Mouse (Mus musculus) spleen, adult 2 months (tissue): ENCODE data around the gene Syt6. TPM values are rescaled to one million over a fixed set of nuclear protein-coding genes. Genes with fewer than 3 reads are reported as not detected.

Experiments used
- DNase-seq, 2 experiments: peaks; one replicate each; pipeline versions ENCODE4 v3.0.0 to v3.0.0-alpha.2; 2012 to 2021; ENCODE audit warnings: low spot score in 2 of 2, low read depth in 1 of 2
- H3K27ac ChIP-seq: fragments of 200-500 bp; 2 replicates; pipeline ENCODE4 v1.5.1; 2012; ENCODE audit warnings: low read length, inconsistent platforms; ENCODE audit not compliant: insufficient read depth
- H3K27me3 ChIP-seq: fragments of 200-500 bp; 2 replicates; pipeline ENCODE4 v1.6.1; 2012; ENCODE audit warnings: mild to moderate bottlenecking, moderate library complexity, low read length, inconsistent platforms; ENCODE audit not compliant: control insufficient read depth, insufficient read depth
- H3K36me3 ChIP-seq: fragments of 200-500 bp; 2 replicates; pipeline ENCODE4 v1.6.1; 2012; ENCODE audit warnings: mild to moderate bottlenecking, low read length, inconsistent platforms; ENCODE audit not compliant: control insufficient read depth, insufficient read depth
- H3K4me1 ChIP-seq: fragments of 200-500 bp; 2 replicates; pipeline ENCODE4 v1.6.1; 2011; ENCODE audit warnings: inconsistent platforms; ENCODE audit not compliant: control insufficient read depth, insufficient read depth, insufficient read length
- H3K4me3 ChIP-seq: fragments of 200-500 bp; 2 replicates; pipeline ENCODE4 v1.5.1; 2011; ENCODE audit warnings: mild to moderate bottlenecking, inconsistent platforms; ENCODE audit not compliant: insufficient read depth, insufficient read length; ENCODE audit errors: extremely low read depth
- CTCF ChIP-seq: fragments of 200-500 bp; IDR thresholded peaks from 2 replicates; pipeline ENCODE4 v1.5.1; 2011; ENCODE audit warnings: mild to moderate bottlenecking, inconsistent platforms; ENCODE audit not compliant: insufficient read depth, insufficient read length, insufficient replicate concordance; ENCODE audit errors: extremely low read depth
- POLR2A ChIP-seq: fragments of 200-500 bp; IDR thresholded peaks from 2 replicates; pipeline ENCODE4 v1.6.1; 2011; ENCODE audit warnings: low read depth, low read length, inconsistent platforms
- WGBS: fragments of 180-500 bp; shearing (Covaris S2); methylation state at CpG from one replicate; pipeline ENCODE4 v1.1.7; 2018; 5-methylcytosine and 5-hydroxymethylcytosine counted together
- polyA plus RNA-seq: library from polyadenylated mRNA; depleted of rRNA; stranded (reverse); fragments of >200 nt; gene quantifications from 2 replicates; pipeline ENCODE4 v1.2.3, GENCODE M21; 2012

The Syt6 gene
- polyA plus RNA-seq, 1 experiment, result 0.41 TPM

- WGBS, result 82% methylated on average over 4 of the region's 4 CpGs
- no peak for DNase-seq
- Histone ChIP-seq H3K4me3 (no peak overlapping the region), H3K27me3 (no peaks in the 10 kb centered on the region), H3K27ac (no peak overlapping the region), H3K36me3 (no peaks in the 10 kb centered on the region), H3K4me1 (no peaks in the 10 kb centered on the region)
- TF ChIP-seq CTCF, result no peak
- no peak for TF ChIP-seq POLR2A
Observed at GRCm38 (mm10) chr3:103672113-103672512, 97.1 kb downstream of the Syt6 start.

DNA sequence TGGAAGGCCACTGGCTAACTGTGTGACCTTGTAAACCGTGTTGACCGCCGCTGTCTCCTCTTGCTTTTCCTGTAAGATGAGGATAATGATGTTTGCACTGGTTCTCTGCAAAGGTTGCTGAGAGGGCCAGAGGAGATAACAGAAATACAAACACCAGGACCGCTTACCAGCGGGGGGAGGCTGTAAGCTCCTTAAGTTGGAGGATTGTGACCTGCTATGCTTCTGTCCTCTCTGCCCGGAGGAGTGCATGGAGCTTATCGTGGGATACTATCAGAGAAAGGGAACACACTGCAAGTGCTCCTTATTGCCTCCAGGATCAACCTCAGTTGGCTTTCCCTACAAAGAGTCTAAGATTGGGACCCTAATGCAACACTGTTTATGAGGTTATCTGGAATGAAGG lies 97.7 kb downstream of the Syt6 start:
- TF ChIP-seq POLR2A (no peak), CTCF (no peak)
- H3K4me1 ChIP-seq, result no peaks in the 10 kb centered on the region
- H3K27ac ChIP-seq, result no peak overlapping the region
- 64% methylated on average over 7 of the region's 7 CpGs for WGBS
- H3K27me3 ChIP-seq, result no peaks in the 10 kb centered on the region
- H3K4me3 ChIP-seq, result no peak overlapping the region
- H3K36me3 ChIP-seq, result no peaks in the 10 kb centered on the region
- no peak for DNase-seq

- no peaks in the 10 kb centered on the region for H3K36me3 ChIP-seq
- 71% methylated on average over 6 of the region's 6 CpGs for WGBS
- no peaks in the 10 kb centered on the region for H3K4me1 ChIP-seq
- H3K27ac ChIP-seq, result no peak overlapping the region
- DNase-seq, result no peak
- H3K4me3 ChIP-seq, result no peak overlapping the region
- H3K27me3 ChIP-seq, result no peaks in the 10 kb centered on the region
- no peak for TF ChIP-seq CTCF
- no peak for TF ChIP-seq POLR2A
Observed at GRCm38 (mm10) chr3:103678811-103679210, 103.8 kb downstream of the Syt6 start.

- DNase-seq, result no peak
- H3K36me3 ChIP-seq, result no peaks in the 10 kb centered on the region
- no peaks in the 10 kb centered on the region for H3K4me1 ChIP-seq
- WGBS, result 67% methylated on average over 4 of the region's 4 CpGs
- H3K27ac ChIP-seq, result no peak overlapping the region
- no peaks in the 10 kb centered on the region for H3K27me3 ChIP-seq
- H3K4me3 ChIP-seq, result no peak overlapping the region
- TF ChIP-seq POLR2A, result no peak
Observed at GRCm38 (mm10) chr3:103682473-103682872, 107.4 kb downstream of the Syt6 start.

DNA sequence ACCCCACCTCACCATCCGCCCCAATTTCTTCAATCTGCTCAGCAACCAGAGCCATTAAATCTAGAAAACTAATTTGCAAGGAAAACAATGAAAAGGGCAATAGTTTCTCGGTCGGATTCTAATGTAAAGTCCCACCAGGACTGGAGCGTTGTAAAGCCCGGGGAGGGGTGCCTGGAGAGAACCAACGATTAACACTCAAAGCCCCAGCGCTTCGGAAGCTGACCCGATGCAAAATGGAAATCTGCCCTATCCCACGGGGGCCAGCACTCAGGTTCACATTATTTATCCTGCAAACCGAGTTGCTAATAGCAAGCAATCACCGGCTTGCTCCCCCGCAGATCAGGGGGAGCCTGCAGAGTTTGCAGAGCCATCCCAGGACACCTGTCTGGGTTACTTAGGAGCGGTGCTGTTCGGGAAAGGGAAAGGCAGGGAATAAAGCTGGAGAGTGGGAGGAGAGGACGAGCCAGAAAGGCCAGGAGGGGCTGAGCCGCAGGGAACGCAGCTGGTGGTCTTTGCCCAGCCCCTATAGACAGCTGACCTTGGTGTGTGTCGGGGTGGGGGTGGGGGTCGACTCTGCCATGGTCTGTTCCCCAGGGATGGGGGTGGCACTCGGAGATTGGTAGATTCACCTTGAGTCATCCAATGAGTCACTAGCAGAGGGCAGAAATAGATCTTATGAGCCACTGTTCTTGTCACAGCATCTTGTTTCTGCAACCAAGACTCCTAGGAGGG lies 108.4 kb downstream of the Syt6 start:
- H3K36me3 ChIP-seq, result no peaks in the 10 kb centered on the region
- no peak overlapping the region for H3K27ac ChIP-seq
- TF ChIP-seq POLR2A, result no peak
- TF ChIP-seq CTCF, result no peak
- WGBS, result 36% methylated on average over 21 of the region's 21 CpGs
- no peak overlapping the region for H3K4me3 ChIP-seq
- H3K27me3 ChIP-seq, result no peaks in the 10 kb centered on the region
- DNase-seq, result no peak
- H3K4me1 ChIP-seq, result no peaks in the 10 kb centered on the region

DNA sequence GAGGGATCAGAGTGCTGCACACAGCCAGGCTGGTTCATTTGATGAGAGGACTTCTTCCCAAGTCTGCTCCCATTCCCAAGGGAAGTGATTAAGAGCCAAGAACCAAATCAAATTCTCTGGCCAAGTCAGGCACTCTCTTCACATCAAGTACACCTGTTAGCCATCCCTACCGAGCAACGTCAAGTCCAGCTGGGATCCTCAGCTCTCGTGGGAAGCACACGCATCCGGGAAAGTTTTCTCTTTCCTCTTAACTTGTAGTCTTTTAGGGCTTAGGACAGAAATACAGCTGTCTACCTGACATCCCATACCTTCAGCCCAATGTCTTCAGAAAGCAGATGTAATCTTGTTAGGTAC lies 108.9 kb downstream of the Syt6 start:
- Histone ChIP-seq H3K27me3 (no peaks in the 10 kb centered on the region), H3K4me3 (no peak overlapping the region), H3K36me3 (no peaks in the 10 kb centered on the region), H3K27ac (no peak overlapping the region), H3K4me1 (no peaks in the 10 kb centered on the region)
- TF ChIP-seq POLR2A (no peak), CTCF (no peak)
- WGBS, result 70% methylated on average over 5 of the region's 5 CpGs
- DNase-seq, result no peak

- no peak overlapping the region for H3K27ac ChIP-seq
- H3K4me3 ChIP-seq, result no peak overlapping the region
- WGBS, result 82% methylated on average over 1 of the region's 1 CpGs
- no peaks in the 10 kb centered on the region for H3K27me3 ChIP-seq
- no peaks in the 10 kb centered on the region for H3K4me1 ChIP-seq
- DNase-seq, result no peak
- TF ChIP-seq POLR2A (no peak), CTCF (no peak)
- no peaks in the 10 kb centered on the region for H3K36me3 ChIP-seq
Observed at GRCm38 (mm10) chr3:103689043-103689442, 114.0 kb downstream of the Syt6 start.
